Mouse (Mus musculus) bone marrow macrophage, adult 2 months (primary cell): ENCODE results near the gene Slc35f1. TPM values are rescaled to one million over a fixed set of nuclear protein-coding genes. Genes with fewer than 3 reads are reported as not detected.

Experiments
- H3K27ac ChIP-seq: 2 replicates; pipeline ENCODE4 v1.5.1; 2012; ENCODE audit warnings: low read depth, low read length; ENCODE audit not compliant: insufficient read depth
- H3K4me1 ChIP-seq: 2 replicates; pipeline ENCODE4 v1.6.1; 2012; ENCODE audit warnings: low read length; ENCODE audit not compliant: control insufficient read depth, insufficient read depth
- H3K4me3 ChIP-seq: 2 replicates; pipeline ENCODE4 v1.5.1; 2012; ENCODE audit warnings: mild to moderate bottlenecking, low read length, moderate library complexity; ENCODE audit not compliant: insufficient read depth
- CTCF ChIP-seq: IDR thresholded peaks from 2 replicates; pipeline ENCODE4 v1.5.1; 2012; ENCODE audit warnings: low read depth, mild to moderate bottlenecking, low read length, moderate library complexity
- POLR2A ChIP-seq: IDR thresholded peaks from 2 replicates; pipeline ENCODE4 v1.6.1; 2012; ENCODE audit warnings: mild to moderate bottlenecking, low read depth, low read length, borderline replicate concordance
- polyA plus RNA-seq: library from polyadenylated mRNA; stranded (reverse); fragments of >200 nt; gene quantifications from 2 replicates; pipeline ENCODE4 v1.2.4, GENCODE M21; 2012; ENCODE audit not compliant: missing spikeins, insufficient read depth, insufficient read length

Slc35f1 gene
- polyA plus RNA-seq, 1 experiment: not detected

DNA sequence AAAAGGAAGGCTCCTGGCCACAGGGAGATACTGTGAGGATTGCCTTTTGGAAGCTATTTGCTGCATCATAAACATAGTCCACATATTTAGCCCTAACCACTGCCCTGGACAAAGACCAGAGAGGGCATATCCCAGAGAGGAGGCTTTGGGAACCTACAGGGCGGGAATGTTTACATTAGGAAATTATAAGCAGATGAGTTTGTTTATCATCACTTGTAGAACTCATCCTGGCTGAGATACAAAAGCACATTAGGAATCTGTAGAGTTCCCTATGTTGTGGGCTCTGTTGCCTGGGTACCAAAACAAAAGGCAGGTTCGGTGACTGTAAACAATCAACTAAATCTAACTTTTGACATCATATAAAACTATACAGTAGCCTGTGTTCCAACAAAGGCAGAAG is 467.4 kb downstream of the Slc35f1 start:
- Histone ChIP-seq H3K4me1 (no peaks in the 10 kb centered on the region), H3K4me3 (no peak overlapping the region), H3K27ac (no peak overlapping the region)
- TF ChIP-seq POLR2A: no peak
- no peak for TF ChIP-seq CTCF
